8 mouse cellular contexts compared by ENCODE assay signal in the genomic region with DNA sequence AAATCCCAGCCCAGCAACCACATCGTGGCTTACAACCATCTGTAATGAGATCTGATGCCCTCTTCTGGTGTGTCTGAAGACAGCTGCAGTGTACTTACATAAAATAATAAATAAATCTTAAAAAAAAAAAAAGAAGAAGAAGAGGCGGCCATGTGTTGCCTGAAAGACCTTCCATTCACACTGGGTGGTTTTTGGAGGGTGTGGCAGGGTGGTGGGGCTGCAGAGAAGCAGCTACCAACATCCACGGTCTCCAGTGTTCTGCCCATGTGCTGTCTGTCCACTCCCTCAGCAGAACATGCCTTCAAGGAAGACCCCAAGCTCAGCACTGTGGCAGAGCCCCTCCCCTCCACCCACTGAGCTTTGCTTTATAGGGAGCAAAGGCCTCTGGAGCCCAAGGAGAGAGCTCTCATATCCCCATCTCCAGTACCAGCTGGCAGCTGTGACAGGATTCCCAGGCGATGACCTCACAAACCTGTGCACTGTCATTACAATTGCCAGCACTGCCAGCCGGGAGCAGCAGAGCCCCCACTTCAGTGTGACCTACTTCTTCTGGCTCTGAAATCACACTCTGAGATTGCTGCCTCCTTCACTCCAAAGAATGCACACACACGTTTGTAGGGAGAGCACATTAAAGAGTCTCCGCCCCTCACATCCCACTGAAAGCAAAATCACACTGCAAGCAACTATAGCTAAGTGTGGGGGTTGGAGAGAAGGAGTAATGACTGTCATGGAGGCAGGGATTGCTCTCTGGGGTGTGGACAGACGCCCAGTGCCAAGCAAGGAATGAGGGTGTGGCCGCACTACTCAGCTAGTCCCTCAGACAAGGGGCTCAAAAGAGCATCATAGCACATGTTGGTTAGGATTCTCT.
DNase-seq lines count a peak whose midpoint lies in the region; ATAC-seq lines count a peak whose summit lies in the region.

No protein-coding gene starts in this region.

- H3K4me3 ChIP-seq in heart, embryonic 10.5 days = no peak overlapping the region
- no peak overlapping the region for H3K4me3 ChIP-seq in neural tube, embryonic 15.5 days (replicated peaks)

- H3K36me3 ChIP-seq in heart, embryonic 10.5 days = no peaks in the 10 kb centered on the region
- H3K36me3 ChIP-seq in neural tube, embryonic 15.5 days = no peaks in the 10 kb centered on the region

- peak; percentile 87 for DNase-seq in heart, embryonic 10.5 days (ENCODE audit: low spot score)
- no peak for DNase-seq in heart, adult 11 months
- peak; percentile 66 for DNase-seq in adrenal gland, postnatal 14 days
- DNase-seq in left cerebral cortex, adult 11 months (ENCODE audit: low spot score) = peak; percentile 57

- H3K4me1 ChIP-seq in heart, embryonic 10.5 days = peaks cover 43% of the 10 kb centered on the region
- H3K4me1 ChIP-seq in neural tube, embryonic 15.5 days = no peaks in the 10 kb centered on the region; the same call in 1 of the 2 replicates

- no peak overlapping the region for H3K4me2 ChIP-seq in neural tube, embryonic 15.5 days

- ATAC-seq in erythroid progenitor cell, adult 5-6 weeks (replicated peaks; ENCODE audit: low FRiP score, poor library complexity, severe bottlenecking) = 0 out of 2 replicates have a peak, but pooled peaks have one; percentile 21
- ATAC-seq in neural tube, embryonic 15.5 days (ENCODE audit: low FRiP score) = peak; percentile 77
- ATAC-seq in megakaryocyte progenitor cell, adult 5-6 weeks (replicated peaks; ENCODE audit: poor library complexity) = no peak
- ATAC-seq in megakaryocyte, adult 5-6 weeks (ENCODE audit: poor library complexity, severe bottlenecking) = no peak

- 55% methylated on average over 9 of the region's 9 CpGs for WGBS in heart, embryonic 10.5 days
- 58% methylated on average over 9 of the region's 9 CpGs for WGBS in neural tube, embryonic 15.5 days

- H3K27me3 ChIP-seq in heart, embryonic 10.5 days (ENCODE audit: insufficient read depth, poor library complexity, severe bottlenecking) = no peaks in the 10 kb centered on the region
- H3K27me3 ChIP-seq in neural tube, embryonic 15.5 days (replicated peaks) = no peaks in the 10 kb centered on the region

- no peak overlapping the region for H3K9ac ChIP-seq in neural tube, embryonic 15.5 days (replicated peaks)

- H3K27ac ChIP-seq in heart, embryonic 10.5 days = peak overlapping the region; percentile 75; the same call in 1 of the 2 replicates
- no peak overlapping the region for H3K27ac ChIP-seq in neural tube, embryonic 15.5 days (replicated peaks)

- H3K9me3 ChIP-seq in heart, embryonic 10.5 days = no peaks in the 10 kb centered on the region
- H3K9me3 ChIP-seq in neural tube, embryonic 15.5 days (replicated peaks) = no peaks in the 10 kb centered on the region

Comparison
In these comparisons a context has a peak if more than half of its experiments do, and no peak if none do; other contexts are left out.
1. ATAC-seq: peak in erythroid progenitor cell, adult 5-6 weeks (single experiment) and neural tube, embryonic 15.5 days (single experiment); none in megakaryocyte progenitor cell, adult 5-6 weeks (single experiment) and megakaryocyte, adult 5-6 weeks (single experiment).